Mouse (Mus musculus): ENCODE data around the gene Krt36.
A peak's percentile ranks its signal among the peaks of the same experiment; 100 is the strongest.

Gene Krt36

DNA sequence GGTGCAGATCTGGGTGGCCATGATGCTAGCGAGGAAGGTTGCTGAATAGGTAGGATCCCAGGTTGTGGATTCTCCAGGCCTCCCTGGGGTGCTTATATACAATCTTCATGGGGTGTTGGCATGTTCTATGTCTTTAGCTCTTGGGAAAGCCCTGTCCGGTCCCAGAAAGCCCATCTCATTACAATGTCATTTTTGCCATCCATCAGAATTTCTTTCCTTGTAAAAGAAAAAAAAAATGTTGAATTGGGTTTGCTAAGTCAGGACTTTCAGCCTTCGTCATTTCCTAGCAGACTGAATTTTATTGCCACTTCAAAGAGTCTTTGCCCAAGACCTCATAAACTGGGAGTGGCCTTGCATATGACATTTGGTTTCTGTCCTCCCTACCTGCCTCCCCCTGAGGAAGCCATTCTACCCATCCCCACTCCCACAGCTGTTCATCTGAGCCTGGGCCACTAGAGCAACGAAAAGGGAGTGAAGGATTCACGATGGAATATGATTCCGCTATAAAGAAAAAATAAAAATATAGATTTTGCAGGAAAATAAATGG is at the start of gene Krt36:
Gene Krt36 (minus strand): TSS at position 51 of the 547 bp plus-strand sequence.
- DNase-seq: no peak

DNA sequence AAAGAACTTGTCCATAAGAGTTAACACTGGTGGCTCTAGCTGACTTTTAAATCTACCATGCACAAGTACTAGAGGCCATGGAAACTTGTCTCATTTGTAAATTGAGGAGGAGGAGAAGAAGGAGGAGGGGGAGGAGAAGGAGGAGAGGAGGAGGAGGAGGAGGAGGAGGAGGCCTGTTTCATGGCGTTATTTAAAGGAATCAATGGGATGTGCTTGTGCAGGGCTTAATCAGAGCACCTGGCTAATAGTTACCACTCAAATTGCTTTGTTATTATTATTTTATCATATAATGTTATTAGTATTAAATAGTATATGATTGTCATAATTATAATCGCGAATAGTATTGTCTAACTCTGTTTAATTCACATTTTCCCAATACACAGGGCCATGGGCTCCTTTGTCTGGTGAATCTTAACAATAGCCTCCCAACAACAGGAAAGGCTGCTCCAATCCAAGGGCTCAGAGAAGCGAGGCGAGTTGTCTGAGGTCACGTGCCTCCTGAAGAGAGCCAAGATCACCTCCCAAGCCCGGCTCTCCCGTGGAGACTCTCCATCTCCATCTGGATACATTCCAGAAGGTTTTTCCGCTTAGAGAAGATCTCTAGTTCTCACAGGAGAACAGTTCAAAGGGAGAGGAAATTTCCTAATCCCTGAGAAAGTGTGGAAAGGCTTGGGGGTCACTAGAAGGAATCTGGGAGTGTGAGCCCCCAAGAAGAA is 43.3 kb upstream of the Krt36 start, which contains the start of gene Krt19:
Gene Krt19 (minus strand): TSS at position 51 of the 716 bp plus-strand sequence.
- DNase-seq: no peak

DNA sequence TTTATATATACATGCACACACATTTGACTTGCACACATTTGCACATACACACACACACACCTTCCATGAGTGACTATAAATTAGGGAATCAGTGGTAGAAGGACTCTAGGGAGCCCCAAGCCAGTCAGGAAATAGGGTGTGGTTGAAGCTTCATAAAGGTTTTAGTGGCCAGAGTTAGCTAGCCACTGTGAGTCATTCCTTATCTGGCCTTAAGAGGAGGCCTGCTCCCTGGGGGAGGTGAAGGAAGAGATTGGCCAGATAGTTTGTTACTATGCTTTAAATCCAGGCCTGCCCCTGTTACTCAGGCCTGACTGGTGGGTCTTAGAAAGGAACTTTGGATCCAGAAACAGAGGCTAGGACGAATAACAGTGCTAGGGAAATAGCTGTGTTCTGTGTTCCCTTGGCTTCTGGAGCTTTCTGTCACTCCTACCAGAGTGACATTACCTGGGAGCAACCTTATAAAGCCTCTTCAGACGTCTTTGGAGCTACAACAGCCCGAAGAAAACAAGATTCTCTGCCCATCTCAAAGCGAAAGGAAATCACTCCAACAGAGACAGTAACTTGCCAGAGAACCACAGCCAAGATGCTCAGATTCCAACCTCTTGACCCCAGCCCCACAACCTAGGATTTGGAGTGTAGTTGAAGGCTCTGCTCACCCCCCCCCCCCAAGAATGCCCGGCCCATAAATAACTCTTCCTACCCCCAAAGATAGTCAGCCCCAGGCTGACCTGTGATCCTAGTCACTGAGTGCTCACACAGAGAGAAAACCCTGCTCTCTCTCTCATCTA is 42.3 kb upstream of the Krt36 start:
- DNase-seq: no peak

DNA sequence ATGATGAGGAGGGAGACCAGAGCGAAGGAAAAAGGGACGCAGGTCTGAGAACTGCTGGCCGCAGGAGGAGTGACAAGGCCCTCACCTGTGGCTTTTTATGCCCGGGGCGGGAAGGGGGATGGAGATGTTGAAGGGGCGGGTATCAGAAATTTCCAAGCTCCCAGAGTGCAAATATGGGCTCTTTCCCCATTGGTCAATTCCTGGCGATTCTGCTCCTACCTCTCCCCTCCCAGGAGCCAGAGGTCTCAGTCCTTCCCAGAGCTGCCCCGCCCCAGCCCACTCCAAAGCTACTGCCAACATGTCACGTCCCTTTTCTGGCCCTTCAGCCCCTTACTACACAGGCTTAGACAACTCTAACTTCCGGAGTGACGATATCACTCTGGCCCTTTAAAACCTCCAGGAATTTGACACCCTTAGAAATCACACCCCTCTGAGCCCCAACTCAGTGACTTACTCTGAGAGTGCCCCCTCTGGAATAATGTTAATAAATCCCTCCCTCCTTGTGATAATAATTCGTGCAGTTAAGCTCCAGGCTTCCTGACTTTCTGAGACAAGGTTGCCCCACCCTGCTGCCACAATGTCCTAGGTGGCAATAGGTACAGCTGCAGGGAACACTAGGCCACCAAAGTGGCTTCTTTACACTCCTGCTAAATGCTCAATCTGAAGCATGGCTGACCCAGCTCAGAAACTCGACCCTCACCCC is 40.6 kb upstream of the Krt36 start:
- no peak for DNase-seq

DNA sequence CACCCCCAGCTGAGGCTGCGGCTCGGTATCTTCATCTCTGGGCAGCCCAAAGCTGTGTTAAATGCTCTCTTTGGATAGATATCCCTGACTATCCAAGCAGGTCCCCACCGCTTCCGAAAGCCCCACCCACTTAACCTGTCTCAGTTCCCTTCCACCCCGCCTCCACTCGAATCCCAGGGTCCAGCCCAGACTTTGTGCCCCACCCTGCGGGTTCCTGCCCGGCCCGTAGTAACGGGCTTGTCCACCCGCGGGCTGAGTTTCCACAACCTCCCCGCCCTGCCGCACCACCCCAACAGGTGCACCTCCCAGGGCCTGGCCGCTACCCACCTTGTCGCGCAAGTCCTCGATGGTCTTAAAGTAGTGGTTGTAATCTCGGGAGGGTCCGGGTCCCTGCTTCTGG is 39.7 kb upstream of the Krt36 start:
- no peak for DNase-seq

DNA sequence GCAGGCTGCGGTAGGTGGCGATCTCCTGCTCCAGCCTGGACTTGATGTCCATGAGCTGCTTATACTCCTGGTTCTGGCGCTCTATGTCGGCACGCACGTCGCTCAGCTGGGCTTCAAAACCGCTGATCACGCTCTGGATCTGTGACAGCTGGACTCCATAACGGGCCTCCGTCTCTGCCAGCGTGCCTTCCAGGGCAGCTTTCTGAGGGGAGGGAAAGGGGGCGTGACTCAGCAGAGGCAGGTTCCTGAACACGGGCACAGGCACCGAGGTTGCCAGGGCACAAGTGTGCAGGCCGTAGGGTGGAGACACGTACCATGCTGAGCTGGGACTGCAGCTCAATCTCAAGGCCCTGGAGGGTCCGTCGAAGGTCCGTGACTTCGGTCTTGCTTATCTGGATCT is 35.5 kb upstream of the Krt36 start:
- DNase-seq: no peak

DNA sequence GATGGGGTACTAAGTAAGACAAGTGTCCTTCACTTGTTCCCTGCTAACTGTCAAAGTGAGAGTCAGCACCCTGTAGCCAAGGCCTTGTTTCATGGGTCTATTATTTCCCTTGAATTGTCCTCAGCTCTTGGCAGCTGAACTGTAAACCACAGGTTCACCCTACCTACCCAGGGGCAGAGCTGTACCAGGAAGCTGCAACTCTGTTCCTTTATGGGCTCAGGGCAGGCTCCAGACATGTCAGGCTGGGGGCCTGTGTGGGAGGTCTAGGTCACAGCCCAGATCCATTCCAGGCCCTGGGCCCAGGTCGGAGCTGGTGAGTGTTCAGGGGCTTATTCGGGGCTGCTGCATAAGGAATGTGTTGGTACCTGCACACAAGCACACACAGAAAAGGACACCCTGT is 34.0 kb upstream of the Krt36 start:
- DNase-seq: no peak

DNA sequence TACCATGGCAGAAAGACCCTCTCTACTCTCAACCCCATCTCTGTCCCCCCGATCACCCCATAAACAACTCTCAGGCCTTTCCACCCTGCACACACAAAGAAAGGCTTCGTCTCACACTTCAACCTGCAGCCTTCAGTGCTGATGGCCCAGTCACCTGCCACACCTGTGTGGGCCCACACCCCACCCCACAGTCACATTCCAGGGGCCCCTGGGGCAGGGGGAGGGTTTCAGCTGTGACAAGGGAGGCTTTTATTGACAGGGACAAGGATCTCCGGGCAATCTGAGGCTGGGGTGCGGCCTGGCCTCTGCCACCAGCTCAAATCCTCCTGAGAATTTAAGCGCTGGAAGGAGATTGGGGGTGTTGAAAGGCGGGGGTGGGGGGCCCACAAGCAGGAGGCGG is 33.4 kb upstream of the Krt36 start:
- DNase-seq: no peak

DNA sequence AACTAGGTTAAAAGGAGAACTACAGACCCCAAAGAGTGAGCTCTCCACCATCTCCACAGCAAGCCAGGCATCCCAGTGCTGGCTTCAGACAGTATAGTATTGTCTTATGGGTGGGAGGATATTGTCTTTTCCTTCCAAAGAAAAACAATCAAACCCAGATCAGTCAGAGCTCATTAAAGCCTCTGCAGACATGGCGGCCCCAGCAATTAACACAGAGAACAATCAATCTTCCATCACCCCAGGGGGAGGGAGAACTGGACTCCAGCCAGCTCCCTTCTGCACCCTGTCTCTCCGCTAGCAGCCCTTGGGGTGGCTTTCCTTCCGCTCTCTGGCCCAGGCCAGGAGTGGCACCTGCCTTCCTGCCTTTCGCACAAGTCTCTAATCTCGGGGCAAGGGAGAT is 32.3 kb upstream of the Krt36 start:
- no peak for DNase-seq

DNA sequence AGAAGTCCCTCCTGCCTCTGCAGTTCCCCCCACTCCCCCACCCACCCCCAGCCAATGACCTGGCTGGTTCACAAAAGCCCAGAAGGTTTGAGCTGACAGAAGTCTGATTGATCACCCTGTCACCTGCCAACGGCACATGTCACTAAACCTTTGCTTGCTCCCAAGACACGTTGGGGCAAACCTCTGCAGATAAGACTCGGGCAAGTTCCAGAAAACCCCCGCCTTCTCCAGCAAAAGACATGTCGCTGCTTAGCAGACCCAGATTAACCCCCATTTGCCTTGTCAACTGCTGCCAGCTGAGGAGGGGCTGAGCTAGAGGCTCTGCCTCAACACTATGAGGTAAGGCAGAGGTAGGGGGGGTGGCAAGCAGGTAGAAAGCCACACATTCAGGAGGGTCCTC is 31.1 kb upstream of the Krt36 start:
- no peak for DNase-seq

DNA sequence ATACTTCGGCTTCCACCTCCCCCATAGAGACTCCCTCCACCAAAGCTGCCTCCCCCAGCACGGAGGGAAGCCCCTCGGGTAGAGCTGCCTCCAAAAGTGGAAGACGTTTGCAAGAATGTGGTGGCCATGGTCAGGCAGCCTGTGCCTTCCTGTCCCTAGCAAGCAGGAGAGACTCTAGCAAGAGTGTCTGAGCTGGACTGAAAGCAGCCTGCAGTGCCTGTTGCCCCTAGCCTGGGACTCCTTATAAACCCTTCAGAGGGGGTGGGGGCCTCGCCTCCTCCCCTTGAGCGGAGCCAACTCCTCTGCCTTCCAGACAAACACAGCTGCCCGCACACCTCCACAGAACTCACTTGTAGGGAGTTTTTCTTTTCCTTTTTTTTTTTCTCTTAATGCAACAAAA is 30.3 kb upstream of the Krt36 start, which contains the start of gene Krt15:
Gene Krt15 (minus strand): TSS at position 198 of the 400 bp plus-strand sequence.
- no peak for DNase-seq

DNA sequence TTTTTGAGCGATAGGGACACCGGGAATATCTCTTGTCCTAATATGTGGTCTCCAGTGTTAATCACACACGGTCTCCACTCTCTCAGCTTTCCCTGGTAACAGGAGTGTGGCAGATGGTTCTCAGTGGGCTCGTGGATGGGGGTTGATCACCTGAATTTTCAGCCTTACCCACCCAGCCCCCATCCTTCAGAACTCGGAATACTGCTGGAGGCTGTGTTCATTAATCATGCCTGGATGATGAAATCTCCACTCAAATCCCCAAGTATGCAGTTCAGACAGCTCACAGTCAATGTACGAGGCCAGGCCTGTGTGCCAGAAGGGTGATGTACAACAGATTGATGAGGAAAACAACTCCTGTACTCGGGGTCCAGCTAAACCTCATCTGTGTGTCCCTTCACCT is 19.5 kb upstream of the Krt36 start:
- DNase-seq: no peak

DNA sequence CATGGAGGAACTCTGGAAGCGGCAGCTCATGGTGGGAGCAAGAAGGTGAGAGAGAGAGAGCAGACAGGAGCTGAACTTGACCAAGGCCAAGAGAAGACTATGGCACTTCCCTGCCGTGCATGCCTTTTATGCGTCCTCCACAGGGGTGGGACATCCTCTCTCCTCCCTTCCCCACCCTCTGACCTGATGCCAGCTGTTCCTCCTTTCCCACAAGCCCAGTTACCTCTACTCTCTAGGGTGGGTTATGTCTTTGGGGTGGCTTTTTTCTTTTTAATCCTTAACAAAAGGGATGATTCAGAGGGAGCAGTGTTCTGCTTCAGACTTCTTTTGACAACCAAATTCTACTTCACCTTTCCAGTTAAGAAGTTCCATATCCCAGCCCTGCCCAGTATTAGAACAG is 16.0 kb upstream of the Krt36 start, which contains the start of gene Krt13:
Gene Krt13 (minus strand): TSS at position 101 of the 400 bp plus-strand sequence.
- no peak for DNase-seq

DNA sequence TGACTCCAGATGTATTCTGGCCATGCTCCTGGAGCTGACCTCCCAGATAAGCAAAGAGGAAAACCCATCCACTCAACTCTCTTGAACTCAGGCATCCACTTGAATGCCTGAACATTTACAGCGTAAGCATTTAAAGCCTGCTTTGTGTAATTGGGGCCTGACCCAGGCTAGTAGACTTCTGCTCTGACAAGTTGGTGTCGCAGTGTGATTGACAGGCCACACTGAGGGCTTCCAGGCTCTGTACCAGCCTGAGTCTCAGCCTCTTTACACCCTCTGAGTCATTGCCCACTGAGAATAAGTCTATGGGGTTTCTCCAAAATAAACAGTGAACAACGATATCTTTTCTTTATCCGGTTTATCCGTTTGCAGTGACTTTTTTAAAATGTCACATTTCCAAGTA is 14.9 kb upstream of the Krt36 start:
- no peak for DNase-seq

DNA sequence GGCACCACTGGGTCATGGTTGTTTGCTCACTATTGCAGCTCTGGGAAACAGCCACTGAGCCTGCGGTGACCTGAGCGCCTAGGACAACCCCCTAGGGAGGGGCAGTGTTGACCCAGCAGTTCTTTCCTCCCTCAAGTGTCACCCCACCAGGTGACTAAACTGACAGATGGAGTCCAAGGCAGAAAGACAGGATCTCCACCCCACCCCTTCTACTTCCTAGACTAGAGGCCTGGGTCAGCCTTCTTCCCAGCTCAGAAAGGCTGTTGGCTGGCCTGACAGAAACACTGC is 8.3 kb upstream of the Krt36 start:
- no peak for DNase-seq

DNA sequence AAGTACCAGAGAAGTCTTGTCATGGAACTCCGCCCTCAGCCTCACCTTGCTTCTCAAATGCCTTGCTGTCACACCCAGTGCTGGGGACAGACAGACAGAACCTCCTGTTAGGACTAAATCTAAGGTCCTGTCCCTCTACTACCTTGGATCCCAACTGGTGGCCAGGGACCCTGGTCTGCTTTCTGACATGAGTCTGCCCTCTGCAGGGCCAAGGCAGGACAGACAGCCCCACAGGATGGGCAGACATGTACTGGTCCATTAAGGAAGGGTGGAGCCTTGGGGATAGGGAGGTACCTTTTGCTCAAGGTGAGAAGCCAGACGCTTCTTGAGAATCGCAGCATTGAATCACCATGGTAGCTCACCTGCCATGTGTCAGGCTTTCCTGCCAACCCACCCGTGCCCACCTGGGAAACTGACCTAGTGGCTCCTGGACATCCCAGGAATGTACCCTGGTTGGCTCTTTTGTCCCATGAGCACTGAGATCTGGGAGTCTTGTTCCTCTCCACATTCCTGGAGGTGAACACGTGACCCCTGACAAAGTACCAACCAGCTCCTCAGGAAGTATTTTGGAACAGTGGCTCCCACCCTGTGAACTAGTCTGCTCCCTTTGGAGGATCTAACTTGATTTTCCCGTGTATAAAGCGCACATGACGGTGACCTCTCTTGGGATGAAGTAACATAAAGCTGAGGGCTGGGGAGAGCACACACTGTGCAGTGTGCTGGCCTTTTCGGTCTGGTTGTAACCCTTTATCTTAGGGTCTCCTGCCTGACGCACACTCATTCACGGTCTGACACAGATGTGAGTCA is 7.7 kb upstream of the Krt36 start:
- no peak for DNase-seq

DNA sequence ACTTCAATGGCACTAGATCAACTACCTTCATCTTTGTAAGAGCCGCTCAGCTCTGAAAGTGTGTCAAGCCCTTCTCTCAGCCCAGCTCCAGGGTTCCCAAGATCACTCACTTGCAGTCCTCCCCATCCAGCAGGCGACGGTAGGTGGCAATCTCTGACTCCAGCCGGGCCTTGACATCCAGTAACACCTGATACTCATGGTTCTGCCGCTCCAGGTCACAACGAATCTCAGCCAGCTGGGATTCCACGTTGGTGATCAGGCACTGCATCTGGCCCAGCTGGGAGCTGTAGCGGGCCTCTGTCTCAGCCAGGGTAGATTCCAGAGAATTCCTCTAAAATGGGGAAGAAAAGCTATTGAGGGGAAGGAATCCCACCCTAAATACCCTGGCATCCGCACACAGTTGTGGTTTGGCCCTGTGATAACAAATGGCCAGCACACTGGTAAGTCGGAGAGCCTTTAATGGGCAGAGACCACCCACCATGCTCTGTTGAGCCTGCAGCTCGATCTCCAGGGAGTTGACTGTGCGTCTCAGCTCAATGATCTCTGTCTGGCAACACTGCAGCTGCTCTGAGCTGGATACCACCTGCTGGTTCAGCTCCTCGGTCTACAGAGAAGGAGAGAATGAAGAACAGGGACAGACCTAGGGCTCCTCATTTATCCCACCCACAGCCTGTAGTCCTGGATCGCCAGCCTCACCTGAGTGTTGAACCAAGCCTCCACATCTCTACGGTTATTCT is 2.6 kb downstream of the Krt36 start:
- DNase-seq: no peak

DNA sequence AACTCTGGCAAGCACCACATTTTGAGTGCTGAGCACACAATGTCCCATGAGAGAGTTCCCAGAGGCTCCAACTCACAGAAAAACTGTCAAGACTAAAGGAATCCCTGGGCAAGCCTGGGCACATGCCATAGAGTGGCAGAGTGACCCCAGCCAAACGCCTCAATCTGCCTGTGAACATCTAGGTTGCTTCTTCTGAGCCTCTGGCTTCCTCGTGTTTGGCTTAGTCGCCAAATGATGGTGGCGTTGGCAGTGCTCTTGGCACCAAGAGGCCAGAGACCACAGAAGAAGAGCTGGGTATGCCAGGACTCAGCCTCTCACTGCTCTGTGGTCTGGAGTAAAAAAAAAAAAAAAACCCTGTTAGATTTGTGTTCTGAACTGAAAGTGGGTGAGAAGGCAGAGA is 5.0 kb downstream of the Krt36 start:
- DNase-seq: no peak

DNA sequence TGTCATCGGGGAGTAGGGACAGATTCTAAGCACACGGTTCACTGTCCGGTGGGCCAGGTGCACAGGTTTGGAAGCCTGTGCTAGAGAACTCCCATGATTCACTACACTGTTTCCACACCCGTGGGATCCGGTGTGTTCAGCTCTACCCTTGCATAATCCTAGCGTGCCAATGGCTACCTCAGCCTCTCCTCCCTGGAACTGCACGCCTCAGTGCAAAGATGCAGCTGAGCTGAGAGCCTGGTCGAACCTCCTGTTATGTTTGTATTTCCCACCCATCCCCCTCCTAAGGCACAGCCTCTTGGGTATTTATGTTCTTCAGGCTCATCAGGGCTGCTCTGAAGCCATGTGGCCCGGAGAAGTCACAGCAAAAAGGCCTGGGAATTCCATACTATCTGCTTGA is 7.6 kb downstream of the Krt36 start:
- no peak for DNase-seq

DNA sequence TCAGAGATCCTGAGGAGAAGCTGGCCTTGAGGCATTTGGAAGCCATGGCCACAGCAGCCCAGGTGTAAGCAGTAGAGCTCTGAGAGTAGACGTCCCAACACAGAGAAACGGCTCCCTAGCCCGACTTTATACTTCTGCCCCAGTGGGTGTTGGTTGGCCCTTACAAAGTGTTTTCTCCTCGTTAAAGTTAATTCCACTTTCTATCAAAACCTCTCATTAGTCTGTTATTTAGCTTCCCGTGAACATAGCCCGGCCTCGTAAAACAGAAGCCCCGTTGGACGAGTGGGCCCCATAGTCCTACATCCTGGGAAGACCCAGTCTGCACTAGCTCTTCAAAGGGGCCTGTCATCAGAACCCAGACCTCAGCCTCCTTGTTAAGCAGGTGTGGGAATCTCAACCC is 9.3 kb downstream of the Krt36 start, which contains the start of gene Krt35:
Gene Krt35 (minus strand): TSS at position 101 of the 400 bp plus-strand sequence.
- DNase-seq: no peak

DNA sequence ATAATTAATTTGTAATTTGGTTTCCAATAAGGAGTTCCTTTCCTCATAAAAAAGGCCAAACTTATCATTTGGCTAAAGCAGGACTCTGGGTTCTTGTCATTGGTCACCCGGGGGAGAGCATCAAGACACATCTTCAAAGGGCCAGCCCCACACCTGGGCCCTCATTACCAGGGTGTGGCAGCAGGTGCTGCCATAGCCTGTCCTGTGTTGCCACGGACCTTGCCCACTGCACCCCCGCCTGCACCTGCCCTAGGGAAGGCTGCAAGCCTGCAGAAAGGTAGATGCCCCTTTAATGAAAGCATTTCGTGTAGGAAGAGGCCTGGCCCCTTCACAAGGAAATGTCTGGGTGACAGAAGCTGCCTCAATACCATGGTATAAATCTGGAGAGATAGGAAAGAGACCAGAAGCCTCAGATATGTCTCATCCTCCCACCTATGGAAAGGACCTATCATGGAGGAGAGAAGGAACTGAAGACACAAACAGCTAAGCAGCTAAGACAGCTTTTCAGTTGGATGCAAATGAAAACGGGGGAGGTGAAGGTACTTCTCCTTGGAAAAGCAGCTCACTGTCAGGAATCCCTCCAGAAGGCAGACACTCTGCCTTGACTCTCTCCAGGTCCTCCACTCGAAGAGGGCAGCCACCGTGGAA is 16.9 kb downstream of the Krt36 start:
- peak; percentile 11 for DNase-seq
